Mouse (Mus musculus): ENCODE results near the gene Stxbp5. TPM values are rescaled to one million over a fixed set of nuclear protein-coding genes. Genes with fewer than 3 reads are reported as not detected.

The Stxbp5 gene
- total and polyA plus RNA-seq, 3 experiments = 12.3 to 82.2 (median 19.6) TPM

- no peaks in the 10 kb centered on the region for H3K79me2 ChIP-seq (ENCODE audit: control insufficient read depth, insufficient read depth, low read length, poor library complexity)
- H3K4me3 ChIP-seq (ENCODE audit: control insufficient read depth in 1 of 2, insufficient read depth in 1 of 2, low read depth in 2 of 2, low read length in 2 of 2) = no peak overlapping the region
- no peak for DNase-seq (ENCODE audit: low read depth, low spot score)
- H3K9me3 ChIP-seq (replicated peaks; ENCODE audit: insufficient read depth, low read length) = no peaks in the 10 kb centered on the region
- TF ChIP-seq CTCF (IDR thresholded peaks at IDR 0.05 in 2 of 3, conservative IDR thresholded peaks at IDR 0.05 in 1 of 3; ENCODE audit: control insufficient read depth in 1 of 3, insufficient read depth in 1 of 3, low read depth in 2 of 3, low read length in 3 of 3, poor library complexity in 1 of 3, severe bottlenecking in 1 of 3) = peak in 1 of 3 experiments; percentile 10; a peak in 1 of 6 replicates
- TF ChIP-seq JUND (IDR thresholded peaks at IDR 0.05; ENCODE audit: low read depth, low read length) = no peak
- H3K4me1 ChIP-seq (ENCODE audit: control insufficient read depth in 1 of 2, insufficient read depth in 2 of 2, low read length in 2 of 2) = no peaks in the 10 kb centered on the region
- H3K27me3 ChIP-seq (ENCODE audit: control insufficient read depth in 1 of 2, insufficient read depth in 2 of 2, low read length in 2 of 2) = no peaks in the 10 kb centered on the region
- no peak overlapping the region for H3K27ac ChIP-seq (ENCODE audit: control insufficient read depth, low read depth, low read length)
- no peak overlapping the region for H3K9ac ChIP-seq (ENCODE audit: control insufficient read depth, low read depth, low read length, poor library complexity, severe bottlenecking)
- H3K36me3 ChIP-seq (ENCODE audit: control insufficient read depth in 1 of 2, insufficient read depth in 2 of 2, low read length in 2 of 2) = peaks cover 0 to 2% of the 10 kb centered on the region in 2 experiments; a peak in 2 of 4 replicates
Observed at GRCm38 (mm10) chr10:9821299-9821698, 79.6 kb downstream of the Stxbp5 start.

- no peak for DNase-seq (ENCODE audit: low read depth, low spot score)
- Histone ChIP-seq H3K79me2 (ENCODE audit: control insufficient read depth, insufficient read depth, low read length, poor library complexity) (no peaks in the 10 kb centered on the region), H3K9ac (ENCODE audit: control insufficient read depth, low read depth, low read length, poor library complexity, severe bottlenecking) (no peak overlapping the region), H3K27me3 (ENCODE audit: control insufficient read depth in 1 of 2, insufficient read depth in 2 of 2, low read length in 2 of 2) (no peaks in the 10 kb centered on the region), H3K36me3 (ENCODE audit: control insufficient read depth in 1 of 2, insufficient read depth in 2 of 2, low read length in 2 of 2) (peaks cover 0 to 2% of the 10 kb centered on the region in 2 experiments; a peak in 2 of 4 replicates), H3K27ac (ENCODE audit: control insufficient read depth, low read depth, low read length) (no peak overlapping the region), H3K9me3 (replicated peaks; ENCODE audit: insufficient read depth, low read length) (no peaks in the 10 kb centered on the region), H3K4me3 (ENCODE audit: control insufficient read depth in 1 of 2, insufficient read depth in 1 of 2, low read depth in 2 of 2, low read length in 2 of 2) (no peak overlapping the region), H3K4me1 (ENCODE audit: control insufficient read depth in 1 of 2, insufficient read depth in 2 of 2, low read length in 2 of 2) (no peaks in the 10 kb centered on the region)
- TF ChIP-seq ZKSCAN1 (IDR thresholded peaks at IDR 0.05; ENCODE audit: low read depth, low read length) (no peak), MAFK (IDR thresholded peaks at IDR 0.05; ENCODE audit: borderline replicate concordance, low read depth, low read length) (peak; percentile 41; the same call in 1 of the 2 replicates), KAT2A (conservative IDR thresholded peaks at IDR 0.05; ENCODE audit: low read depth, low read length) (no peak)
Observed at GRCm38 (mm10) chr10:9818574-9818973, 82.3 kb downstream of the Stxbp5 start.

GRCm38 (mm10) chr10:9813926-9814325 lies 87.0 kb downstream of the Stxbp5 start:
- Histone ChIP-seq H3K4me3 (ENCODE audit: control insufficient read depth in 1 of 2, insufficient read depth in 1 of 2, low read depth in 2 of 2, low read length in 2 of 2) (no peak overlapping the region), H3K9ac (ENCODE audit: control insufficient read depth, low read depth, low read length, poor library complexity, severe bottlenecking) (no peak overlapping the region), H3K27ac (ENCODE audit: control insufficient read depth, low read depth, low read length) (no peak overlapping the region), H3K36me3 (ENCODE audit: control insufficient read depth in 1 of 2, insufficient read depth in 2 of 2, low read length in 2 of 2) (peaks cover 0 to 5% of the 10 kb centered on the region in 2 experiments; a peak in 2 of 4 replicates), H3K4me1 (ENCODE audit: control insufficient read depth in 1 of 2, insufficient read depth in 2 of 2, low read length in 2 of 2) (no peaks in the 10 kb centered on the region), H3K9me3 (replicated peaks; ENCODE audit: insufficient read depth, low read length) (no peaks in the 10 kb centered on the region), H3K27me3 (ENCODE audit: control insufficient read depth in 1 of 2, insufficient read depth in 2 of 2, low read length in 2 of 2) (no peaks in the 10 kb centered on the region), H3K79me2 (ENCODE audit: control insufficient read depth, insufficient read depth, low read length, poor library complexity) (no peaks in the 10 kb centered on the region)
- DNase-seq (ENCODE audit: low read depth, low spot score) = no peak
- TF ChIP-seq ZNF384 (IDR thresholded peaks at IDR 0.05; ENCODE audit: low read depth, low read length) (no peak), POLR2AphosphoS2 (IDR thresholded peaks at IDR 0.05; ENCODE audit: low read length) (no peak), GABPA (IDR thresholded peaks at IDR 0.05; ENCODE audit: low read depth, low read length) (no peak), TBP (IDR thresholded peaks at IDR 0.05; ENCODE audit: low read depth, low read length) (no peak), MXI1 (IDR thresholded peaks at IDR 0.05; ENCODE audit: low read depth, low read length) (no peak), ETS1 (IDR thresholded peaks at IDR 0.05; ENCODE audit: low read depth, low read length) (no peak), SIN3A (IDR thresholded peaks at IDR 0.05; ENCODE audit: low read length) (no peak), RCOR1 (IDR thresholded peaks at IDR 0.05; ENCODE audit: low read depth, low read length) (no peak), POLR2A (IDR thresholded peaks at IDR 0.05; ENCODE audit: control insufficient read depth in 1 of 2, insufficient read depth in 1 of 2, low read depth in 1 of 2, low read length in 2 of 2, poor library complexity in 1 of 2) (no peak), ELF1 (IDR thresholded peaks at IDR 0.05; ENCODE audit: low read depth, low read length) (no peak), TCF12 (IDR thresholded peaks at IDR 0.05; ENCODE audit: low read depth, low read length) (no peak), MAX (IDR thresholded peaks at IDR 0.05; ENCODE audit: low read length) (no peak), E2F4 (IDR thresholded peaks at IDR 0.05; ENCODE audit: borderline replicate concordance, low read depth, low read length) (no peak), MAZ (IDR thresholded peaks at IDR 0.05; ENCODE audit: low read depth, low read length) (no peak), UBTF (IDR thresholded peaks at IDR 0.05; ENCODE audit: borderline replicate concordance, insufficient read depth, low read depth, low read length) (no peak), MYC (IDR thresholded peaks at IDR 0.05; ENCODE audit: low read depth, low read length) (no peak), CTCF (IDR thresholded peaks at IDR 0.05 in 2 of 3, conservative IDR thresholded peaks at IDR 0.05 in 1 of 3; ENCODE audit: control insufficient read depth in 1 of 3, insufficient read depth in 1 of 3, low read depth in 2 of 3, low read length in 3 of 3, poor library complexity in 1 of 3, severe bottlenecking in 1 of 3) (no peak)

All from MEL (cell line).